Mouse (Mus musculus): ENCODE data around the gene Ppfia3.
"Not testable (repeated sequence)": the region's sequence is repeated elsewhere in the genome, so short reads cannot be mapped to it uniquely, and the experiment has no call there.

Ppfia3 gene

DNA sequence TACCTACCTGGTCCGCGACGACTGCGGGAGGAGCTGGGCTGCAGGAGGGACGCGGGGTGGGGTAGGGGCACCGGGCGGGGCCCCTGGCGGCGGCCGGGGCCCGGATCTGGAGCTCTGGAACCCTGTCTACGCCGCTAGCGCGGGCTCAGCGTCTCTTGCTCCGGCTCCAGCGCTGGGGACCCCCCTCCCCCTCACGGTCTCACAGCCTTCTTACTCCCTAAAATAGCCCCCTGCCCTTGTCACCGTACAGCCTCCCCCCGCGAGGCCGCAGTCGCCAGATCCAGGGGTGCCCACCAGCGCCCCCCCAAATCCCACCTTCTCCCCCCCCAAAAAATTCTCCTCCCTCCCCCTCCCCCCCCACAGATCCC lies at the start of gene Ppfia3:
Gene Ppfia3 (minus strand): TSS at position 368 of the 368 bp plus-strand sequence.
- no peak for DNase-seq (ENCODE audit: low read depth, low spot score)

DNA sequence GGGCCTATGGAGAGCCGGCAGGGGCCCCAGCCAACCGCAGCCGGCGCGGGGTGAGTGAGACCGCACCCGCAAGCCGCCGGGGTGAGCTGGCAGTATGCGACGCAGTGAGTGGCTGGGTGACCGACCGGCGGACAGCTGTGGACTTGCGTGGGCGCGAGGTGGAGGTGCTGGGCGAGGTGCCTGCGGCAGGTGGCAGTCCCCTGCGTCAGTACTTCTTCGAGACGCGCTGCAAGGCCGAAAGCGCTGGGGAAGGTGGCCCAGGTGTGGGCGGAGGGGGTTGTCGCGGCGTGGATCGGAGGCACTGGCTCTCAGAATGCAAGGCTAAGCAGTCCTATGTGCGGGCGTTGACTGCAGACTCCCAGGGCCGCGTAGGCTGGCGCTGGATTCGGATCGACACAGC lies 48.8 kb upstream of the Ppfia3 start:
- DNase-seq (ENCODE audit: low read depth, low spot score) = no peak

DNA sequence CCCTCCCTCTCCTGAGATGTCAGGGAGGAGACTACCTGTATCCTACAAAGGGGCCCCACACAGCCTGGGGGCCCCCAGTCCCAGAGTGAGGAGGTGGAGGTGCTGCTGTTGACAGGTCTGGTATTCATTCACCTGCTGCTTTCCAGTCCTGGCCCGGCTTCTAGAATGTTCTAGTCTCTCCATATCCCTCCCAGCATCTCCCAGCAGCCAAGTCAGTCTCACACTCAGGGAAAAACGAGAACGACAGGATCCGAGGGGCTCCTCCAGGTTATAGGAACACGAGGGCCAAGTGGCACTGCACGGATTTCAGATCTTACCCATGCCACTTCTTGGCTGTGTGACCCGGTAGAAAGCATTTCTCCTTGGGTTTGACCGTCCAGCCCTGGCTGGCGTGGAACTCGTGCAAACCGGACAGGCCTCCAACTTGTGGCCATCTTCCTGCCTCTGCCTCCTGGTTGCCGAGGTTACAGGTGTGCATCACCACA lies 48.0 kb upstream of the Ppfia3 start:
- no peak for DNase-seq (ENCODE audit: low read depth, low spot score)

DNA sequence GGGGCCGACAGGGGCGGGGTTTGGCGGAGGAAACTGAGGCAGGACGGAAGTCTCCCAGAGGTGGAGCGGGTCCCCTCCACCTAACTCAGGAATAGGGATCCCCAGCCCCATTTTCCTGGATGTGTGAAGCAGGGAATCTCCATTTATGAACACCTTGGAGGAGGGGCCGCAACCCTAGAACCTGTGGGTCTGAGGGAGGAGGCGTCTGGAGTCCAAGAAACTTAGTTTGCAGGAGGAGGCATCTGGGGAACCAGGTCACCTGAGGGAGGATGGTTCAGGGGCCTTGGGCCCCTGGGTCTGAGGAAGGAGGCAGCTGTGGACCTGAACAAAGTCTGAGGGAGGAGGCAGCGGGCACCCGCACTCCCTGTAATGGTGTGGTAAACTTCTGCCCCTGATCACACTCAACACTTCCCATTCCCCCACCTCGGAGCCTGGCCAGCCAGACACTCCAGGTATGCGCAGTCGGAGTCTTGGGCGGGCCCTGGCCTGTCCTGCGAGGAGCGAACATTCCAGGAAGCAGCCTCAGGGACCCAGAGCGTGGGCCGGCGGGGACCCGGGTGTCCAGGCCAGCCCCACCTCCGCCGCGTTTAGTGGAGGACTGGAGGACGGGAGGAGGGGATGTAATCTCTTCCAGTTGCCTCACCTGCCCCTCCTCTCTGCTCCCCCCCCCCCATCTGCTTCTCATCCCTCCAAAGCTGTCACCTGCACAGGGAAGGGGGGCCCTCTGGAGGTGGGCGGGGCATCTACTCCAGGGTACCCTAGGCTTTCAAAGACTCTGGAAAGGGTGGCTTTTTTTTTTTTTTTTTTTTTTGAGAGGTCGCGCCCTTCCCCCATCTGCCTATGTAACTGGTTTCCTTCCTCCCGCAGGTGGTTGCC lies 47.3 kb upstream of the Ppfia3 start:
- DNase-seq (ENCODE audit: low read depth, low spot score) = no peak

DNA sequence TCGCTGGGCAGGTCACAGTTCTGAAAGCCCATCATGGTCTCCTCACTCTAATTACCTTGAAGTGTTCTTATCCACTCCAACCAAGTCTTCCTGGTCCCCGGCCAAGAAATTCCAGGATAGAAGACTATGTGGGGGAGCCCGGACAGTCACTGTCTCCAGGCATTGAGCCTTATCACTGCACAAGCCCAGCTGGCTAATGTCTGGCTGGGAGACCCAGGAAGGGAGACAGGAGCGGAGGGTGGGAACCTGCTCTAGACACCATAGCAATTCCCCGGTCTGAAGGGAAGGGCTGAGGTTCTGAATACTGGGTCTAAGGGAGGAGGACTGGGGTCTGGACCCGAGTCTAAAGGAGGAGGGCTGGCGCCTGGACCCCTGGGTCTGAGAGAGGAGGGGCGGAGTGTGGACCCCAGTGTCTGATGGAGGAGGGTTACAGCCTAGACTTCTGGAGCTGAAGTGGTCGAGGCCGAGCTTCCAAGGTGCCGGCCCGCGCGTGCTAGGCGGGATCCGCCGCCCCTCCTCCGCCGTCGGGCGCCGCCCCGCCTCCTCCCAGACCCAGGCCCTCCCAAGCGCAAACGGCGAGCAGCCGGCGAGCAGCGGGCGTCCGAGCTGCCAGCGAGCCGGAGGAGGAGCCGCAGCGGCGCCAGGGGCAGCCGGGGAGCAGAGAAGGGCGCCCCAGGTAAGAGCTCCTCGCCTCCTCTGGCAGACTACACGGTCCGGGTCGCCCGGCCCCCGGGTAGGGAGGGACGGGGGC lies 46.5 kb upstream of the Ppfia3 start, which contains the start of gene Ntf5:
Gene Ntf5 (plus strand): TSS at position 583 of the 751 bp plus-strand sequence.
- DNase-seq (ENCODE audit: low read depth, low spot score) = no peak

DNA sequence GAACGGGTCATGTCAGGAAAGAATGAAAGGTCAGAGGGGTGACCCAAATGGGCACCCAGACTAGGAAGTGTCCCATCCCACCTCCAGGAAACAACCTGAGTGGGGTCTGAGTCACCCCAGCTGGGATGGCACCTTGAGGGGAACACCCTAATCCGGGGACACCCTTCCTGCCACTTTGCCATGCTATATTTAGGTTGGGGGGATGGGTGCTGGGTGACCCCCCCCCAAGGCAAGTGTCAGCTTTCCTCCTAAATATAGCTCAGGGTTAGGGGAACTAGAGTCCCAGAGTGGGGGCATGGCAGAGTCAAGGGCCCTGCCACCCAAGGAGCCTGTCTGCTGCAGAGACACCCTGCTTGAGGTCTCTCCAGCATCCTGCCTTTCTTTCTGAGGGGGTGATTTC lies 45.6 kb upstream of the Ppfia3 start:
- DNase-seq (ENCODE audit: low read depth, low spot score) = no peak

DNA sequence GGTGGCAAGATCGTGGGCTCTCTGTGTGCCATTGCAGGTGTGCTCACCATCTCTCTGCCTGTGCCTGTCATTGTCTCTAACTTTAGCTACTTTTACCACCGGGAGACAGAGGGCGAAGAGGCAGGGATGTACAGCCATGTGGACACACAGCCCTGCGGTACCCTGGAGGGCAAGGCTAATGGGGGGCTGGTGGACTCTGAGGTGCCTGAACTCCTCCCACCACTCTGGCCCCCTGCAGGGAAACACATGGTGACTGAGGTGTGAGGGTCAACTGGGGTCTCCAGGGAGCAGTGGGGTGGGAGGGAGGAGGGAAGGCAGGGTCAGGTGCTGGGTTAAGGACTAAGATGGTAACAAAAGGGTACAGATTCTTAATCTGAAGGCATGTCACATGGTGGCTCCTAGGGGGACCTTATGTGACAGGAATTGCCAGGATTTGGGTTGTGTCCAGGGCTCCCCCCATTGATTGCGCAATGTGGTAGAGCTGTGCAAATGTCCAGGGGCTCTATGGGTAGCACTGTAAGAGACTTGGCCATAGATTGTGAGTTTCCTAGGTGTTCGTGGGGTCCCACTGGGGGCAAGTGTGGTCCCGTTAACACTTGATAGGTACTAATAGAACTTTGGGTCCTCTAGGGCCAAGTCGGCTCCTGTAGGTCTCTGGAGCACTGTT lies 42.8 kb upstream of the Ppfia3 start:
- DNase-seq (ENCODE audit: low read depth, low spot score) = no peak

DNA sequence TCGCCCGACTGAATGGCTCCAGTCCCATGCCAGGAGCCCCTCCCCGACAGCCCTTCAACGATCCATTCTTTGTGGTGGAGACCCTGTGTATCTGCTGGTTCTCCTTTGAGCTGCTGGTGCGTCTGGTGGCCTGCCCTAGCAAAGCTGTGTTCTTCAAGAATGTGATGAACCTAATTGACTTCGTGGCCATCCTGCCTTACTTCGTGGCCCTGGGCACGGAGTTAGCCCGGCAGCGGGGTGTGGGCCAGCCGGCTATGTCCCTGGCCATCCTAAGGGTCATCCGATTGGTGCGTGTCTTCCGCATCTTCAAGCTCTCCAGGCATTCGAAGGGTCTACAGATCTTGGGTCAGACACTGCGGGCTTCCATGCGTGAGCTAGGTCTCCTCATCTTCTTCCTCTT lies 42.1 kb upstream of the Ppfia3 start:
- no peak for DNase-seq (ENCODE audit: low read depth, low spot score)

DNA sequence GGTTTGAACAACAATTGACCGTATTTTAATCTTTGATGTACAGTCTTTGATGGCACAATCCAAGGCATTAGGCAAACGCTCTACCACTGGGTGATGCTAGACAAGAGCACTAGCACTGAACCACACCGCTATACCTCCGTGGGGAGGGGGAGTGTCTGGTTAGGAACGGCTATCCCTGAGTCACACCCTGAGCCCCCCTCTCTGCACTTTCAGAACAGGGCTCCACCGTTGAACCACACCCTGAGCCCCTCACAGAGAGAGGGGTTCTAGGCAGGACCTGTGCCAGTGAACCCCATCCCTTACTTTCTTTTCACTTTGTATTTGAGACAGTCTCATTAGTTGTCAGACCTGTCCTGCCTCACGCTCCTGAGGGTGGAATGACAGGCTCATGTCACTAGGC lies 41.5 kb upstream of the Ppfia3 start:
- no peak for DNase-seq (ENCODE audit: low read depth, low spot score)

DNA sequence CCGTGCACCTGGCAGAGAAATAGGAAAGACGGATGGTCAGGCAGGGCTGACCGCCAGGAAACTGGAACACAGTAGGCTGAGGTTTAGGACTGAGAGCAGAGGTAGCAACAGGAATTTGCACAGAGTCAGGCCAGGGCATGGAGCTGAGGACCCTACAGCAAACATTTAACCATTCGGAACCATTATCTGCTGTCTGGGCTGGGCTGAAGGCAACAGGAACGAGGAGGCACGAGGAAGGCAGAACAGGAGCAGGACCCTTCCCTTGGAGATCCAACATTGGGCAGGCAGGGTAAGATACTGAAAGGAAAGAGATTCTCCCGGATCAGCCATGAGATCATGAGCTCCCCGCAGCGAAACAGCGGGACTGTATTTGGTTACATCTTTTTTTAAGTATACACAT lies 41.0 kb upstream of the Ppfia3 start:
- DNase-seq (ENCODE audit: low read depth, low spot score) = no peak

DNA sequence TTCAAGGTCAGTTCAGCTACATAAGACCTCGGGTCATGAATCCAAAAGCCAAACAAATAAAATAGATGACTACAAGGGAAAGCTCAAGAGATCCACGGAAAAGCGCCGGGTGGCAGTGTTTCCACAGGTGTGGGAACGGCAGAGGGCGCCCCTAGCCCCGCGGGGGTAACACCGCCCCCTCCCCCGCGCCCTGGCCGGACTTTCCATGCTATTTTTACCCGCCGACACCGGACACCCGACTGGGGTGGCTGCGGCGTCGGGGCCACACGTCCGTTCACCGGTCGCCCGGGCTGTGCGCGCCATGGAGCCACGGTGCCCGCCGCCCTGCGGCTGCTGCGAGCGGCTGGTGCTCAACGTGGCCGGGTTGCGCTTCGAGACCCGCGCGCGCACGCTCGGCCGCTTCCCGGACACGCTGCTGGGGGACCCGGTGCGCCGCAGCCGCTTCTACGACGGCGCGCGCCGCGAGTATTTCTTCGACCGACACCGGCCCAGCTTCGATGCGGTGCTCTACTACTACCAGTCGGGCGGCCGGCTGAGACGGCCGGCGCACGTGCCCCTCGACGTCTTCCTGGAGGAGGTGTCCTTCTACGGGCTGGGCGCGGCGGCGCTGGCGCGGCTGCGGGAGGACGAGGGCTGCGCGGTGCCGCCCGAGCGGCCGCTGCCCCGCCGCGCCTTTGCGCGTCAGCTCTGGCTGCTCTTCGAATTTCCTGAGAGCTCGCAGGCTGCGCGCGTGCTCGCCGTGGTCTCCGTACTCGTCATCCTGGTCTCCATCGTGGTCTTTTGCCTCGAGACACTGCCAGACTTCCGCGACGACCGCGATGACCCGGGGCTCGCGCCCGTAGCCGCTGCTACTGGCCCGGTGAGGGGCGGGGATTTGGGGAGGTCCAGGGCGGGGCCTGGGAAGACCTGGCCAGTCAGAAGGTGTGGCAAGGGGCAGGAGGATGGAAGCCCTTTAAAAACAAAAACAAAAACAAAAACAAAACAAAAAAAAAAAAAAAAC lies 39.6 kb upstream of the Ppfia3 start:
- DNase-seq (ENCODE audit: low read depth, low spot score) = no peak

DNA sequence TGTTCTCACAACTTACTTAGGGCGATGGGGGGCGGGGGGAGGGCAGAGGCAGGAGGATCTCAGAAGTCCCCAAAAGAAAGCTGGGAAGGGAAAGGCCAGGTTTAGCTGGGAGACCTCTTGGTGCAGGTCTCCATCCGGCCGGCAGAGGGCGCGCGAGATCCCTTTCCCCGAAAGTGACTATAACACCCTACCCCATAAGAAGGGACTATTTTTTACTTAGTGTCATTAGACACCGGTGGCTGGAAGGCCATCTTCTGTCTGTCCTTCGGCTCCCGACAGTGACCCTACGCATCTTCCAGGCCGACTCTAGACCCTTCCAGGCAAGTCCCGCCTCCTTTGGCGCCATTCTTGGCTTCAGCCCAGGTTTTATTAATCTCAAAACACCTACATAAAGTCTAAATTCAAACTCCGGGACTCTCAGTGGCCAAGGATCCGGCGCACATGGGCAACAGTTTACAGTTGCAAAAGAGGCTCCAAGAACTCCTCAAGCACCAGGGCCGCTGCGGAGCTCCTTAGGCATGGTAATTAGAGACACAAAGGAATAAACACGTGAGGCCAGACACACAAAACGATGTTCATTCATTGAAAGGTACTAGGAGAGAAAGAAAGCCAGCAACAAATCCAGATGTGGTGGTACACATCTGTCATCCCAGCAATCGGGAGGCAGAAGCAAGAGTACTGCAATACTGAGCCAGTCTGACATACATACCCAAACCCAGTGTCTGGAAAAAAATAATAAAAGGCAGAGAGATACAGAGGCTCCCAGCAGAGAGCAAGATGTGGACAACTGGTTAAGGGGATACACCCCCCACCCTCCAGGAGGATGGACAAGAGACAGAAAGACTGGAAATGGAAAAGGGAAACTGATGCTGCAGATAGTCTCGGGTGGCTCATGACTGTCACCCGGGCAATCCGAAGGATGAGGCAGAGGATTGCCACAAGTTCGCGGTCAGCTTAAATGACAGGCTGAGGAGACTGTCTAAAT lies 38.6 kb upstream of the Ppfia3 start, which contains the start of gene Kcna7:
Gene Kcna7 (plus strand): TSS at position 563 of the 985 bp plus-strand sequence.
- no peak for DNase-seq (ENCODE audit: low read depth, low spot score)

DNA sequence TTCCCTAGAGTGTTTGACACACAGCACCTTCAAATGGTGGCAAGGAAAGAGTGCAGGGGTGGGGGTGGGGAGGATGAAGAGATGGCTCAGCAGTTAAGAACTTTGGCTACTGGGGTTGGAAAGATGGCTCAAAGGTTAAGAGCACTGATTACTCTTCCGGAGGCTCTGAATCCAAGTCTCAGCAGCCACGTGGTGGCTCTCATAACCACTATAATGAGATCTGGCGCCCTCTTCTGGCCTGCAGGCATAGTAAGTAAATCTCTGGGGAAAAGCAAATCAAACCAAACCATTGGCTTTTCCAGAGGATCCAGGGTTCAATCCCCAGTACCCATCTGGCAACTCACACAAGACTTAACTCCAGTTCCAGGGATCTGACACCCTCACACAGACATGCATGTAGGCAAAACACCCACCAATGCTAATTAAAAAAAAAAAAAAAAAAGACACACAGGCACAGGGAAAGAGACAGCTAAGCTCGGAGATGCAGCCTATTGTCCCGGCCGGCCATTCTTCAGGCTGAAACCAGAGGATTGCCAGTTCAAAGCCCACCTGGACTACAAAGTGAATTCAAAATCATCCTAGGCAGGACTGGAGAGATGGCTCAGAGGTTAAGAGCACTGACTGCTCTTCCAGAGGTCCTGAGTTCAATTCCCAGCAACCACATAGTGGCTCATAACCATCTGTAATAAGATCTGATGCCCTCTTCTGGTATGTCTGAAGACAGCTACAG lies 36.9 kb upstream of the Ppfia3 start:
- no peak for DNase-seq (ENCODE audit: low read depth, low spot score)

DNA sequence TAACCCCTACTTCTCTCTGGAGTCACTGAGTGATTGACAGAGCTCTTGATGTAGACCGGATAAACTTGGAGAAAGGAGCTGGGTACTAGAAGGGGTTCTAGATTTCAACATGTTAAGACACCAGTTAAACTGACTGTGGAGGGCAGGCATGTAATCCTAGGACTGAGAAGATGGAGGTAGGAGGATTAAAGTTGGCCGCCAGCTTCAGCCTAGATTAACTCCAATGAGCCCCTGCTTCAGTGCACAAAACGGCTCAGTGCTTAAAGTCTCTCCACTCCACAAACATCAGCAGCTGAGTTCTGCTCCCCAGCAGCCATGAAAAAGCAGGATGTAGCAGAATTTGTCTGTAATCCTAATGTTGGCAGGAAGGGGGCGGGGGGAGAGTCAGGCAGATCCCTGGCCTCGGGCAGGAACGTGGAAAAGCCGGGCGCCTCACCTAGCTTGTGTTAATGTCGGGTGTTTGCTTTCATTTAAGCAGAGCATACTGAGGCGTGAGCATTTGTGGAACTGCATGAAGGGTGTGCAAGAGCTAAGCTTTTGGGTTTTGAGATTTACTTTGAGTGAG lies 34.8 kb upstream of the Ppfia3 start:
- DNase-seq (ENCODE audit: low read depth, low spot score) = no peak

DNA sequence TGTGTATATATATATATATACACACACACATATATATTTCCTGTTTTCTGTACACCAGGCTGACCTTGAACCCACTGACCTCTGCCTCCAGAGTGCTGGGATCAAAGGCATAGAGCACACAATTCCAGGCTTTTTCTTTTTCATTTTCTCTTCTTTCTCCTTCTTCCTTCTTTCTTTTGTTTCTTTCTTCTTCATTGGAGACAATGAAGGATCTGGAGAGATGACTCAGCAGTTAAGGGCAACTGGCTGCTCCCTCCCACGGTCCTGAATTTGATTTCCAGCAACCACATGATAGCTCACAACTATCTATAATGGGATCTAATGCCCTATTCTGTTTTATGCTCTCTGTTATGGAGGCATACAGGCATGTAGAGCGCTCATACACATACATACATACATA lies 30.0 kb upstream of the Ppfia3 start:
- no peak for DNase-seq (ENCODE audit: low read depth, low spot score)

DNA sequence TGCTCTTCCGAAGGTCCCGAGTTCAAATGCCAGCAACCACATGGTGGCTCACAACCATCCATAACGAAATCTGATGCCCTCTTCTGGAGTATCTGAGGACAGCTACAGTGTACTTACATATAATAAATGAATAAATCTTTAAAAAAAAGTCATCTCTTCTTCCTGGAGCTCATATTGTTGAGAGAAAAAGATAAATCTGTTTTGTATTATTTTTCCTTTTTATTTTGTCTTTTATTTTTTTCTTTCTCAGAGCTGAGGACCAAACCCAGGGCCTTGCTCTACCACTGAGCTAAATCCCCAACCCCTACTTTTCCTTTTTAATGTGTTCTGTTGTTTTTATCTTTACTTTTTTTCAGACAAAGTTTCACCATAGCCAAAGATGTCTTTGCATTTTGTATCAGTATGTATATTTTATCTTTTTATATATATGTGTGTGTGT lies 29.5 kb upstream of the Ppfia3 start:
- not testable (repeated sequence) for DNase-seq (ENCODE audit: low read depth, low spot score)

DNA sequence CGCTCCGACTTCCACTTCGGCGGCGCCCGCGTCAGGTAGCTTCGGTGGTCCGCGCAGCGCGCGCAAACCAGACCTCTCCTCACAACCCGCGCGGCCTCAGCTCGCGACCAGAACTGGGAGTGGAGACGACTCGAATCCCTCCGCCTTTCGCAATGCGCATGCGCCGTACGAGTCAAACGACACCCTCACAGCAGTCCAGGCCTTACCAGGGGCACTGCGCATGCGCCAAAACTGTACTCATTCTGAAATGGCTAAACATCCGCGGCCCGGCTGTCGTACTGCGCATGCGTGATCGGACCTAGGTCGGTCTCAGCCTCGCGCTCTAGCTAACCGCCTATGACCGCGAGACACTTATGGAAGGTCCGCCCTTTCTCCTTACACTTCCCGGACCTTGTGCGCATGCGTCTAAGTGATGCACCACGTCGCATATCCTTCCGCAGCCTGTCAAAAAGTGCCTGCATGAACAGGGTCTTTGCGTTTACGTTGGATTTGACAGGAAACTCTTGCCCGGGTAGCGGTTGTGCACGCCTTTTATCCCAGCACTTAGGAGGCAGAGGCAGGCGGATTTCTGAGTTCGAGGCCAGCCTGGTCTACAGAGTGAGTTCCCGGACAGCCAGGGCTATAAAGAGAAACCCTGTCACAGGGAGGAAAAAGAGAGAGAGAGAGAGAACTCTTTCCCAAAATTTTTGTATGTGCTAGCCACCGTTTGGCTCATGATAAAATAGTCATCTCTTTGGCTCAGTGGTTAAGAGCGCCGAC lies 28.9 kb upstream of the Ppfia3 start, which contains the start of gene Snrnp70:
Gene Snrnp70 (minus strand): TSS at position 165 of the 759 bp plus-strand sequence.
- peak; percentile 100 for DNase-seq (ENCODE audit: low read depth, low spot score)

DNA sequence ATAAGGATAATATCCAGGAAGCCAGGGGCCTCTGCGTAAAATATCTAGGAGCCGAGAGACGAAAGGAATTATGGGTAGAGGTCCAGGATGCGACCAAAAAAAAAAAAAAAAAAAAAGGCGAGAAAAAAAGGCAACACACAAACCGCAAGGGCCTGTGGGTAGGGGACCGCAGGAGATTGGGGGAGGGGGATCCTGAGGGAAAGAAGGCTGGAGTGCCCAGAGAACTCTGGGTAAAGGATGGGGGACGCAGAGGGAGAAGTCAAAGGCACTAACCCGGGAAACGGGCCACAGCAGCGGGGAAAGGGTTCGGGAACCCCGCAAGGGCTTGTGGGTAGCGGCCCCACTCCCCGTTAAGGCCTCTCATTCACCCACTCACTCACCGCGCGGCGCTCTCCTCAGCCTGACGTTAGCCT lies 28.3 kb upstream of the Ppfia3 start:
- DNase-seq (ENCODE audit: low read depth, low spot score) = peak; percentile 71

All from telencephalon, adult 2 months (tissue).